Comparison of ENCODE assay signal across 17 mouse cellular contexts in genomic region chr15:17880168-17880567, GRCm38 (mm10).
"Had no signal": no experiment of that assay in that cellular context is flagged by ENCODE, and none has a peak within 500 bp of the region (broad histone marks: within the 10 kb centered on the region; RNA-seq: fewer than 3 reads in every experiment).

No protein-coding gene starts in this region.

- ATAC-seq: lung, postnatal 0 days; midbrain, embryonic 13.5 days; midbrain, embryonic 15.5 days had no signal

- H3K9me3 ChIP-seq: lung, embryonic 15.5 days; megakaryocyte, embryonic 14.5 days; midbrain, embryonic 13.5 days; midbrain, embryonic 15.5 days; neural tube, embryonic 12.5 days; stomach, embryonic 15.5 days had no signal

- H3K9ac ChIP-seq: lung, embryonic 15.5 days; midbrain, embryonic 13.5 days; midbrain, embryonic 15.5 days; neural tube, embryonic 12.5 days; stomach, embryonic 15.5 days had no signal

- H3K27ac ChIP-seq: lung, embryonic 15.5 days; macrophage; midbrain, embryonic 13.5 days; midbrain, embryonic 15.5 days; neural tube, embryonic 12.5 days; stomach, embryonic 15.5 days; stomach, postnatal 0 days had no signal

- H3K4me2 ChIP-seq: lung, embryonic 15.5 days; midbrain, embryonic 11.5 days; midbrain, embryonic 13.5 days; midbrain, embryonic 15.5 days; neural tube, embryonic 12.5 days; stomach, embryonic 15.5 days had no signal

- H3K27me3 ChIP-seq: lung, embryonic 15.5 days; megakaryocyte, embryonic 14.5 days; midbrain, embryonic 13.5 days; midbrain, embryonic 15.5 days; neural tube, embryonic 12.5 days; stomach, embryonic 15.5 days had no signal

- H3K36me3 ChIP-seq: lung, embryonic 15.5 days; midbrain, embryonic 13.5 days; midbrain, embryonic 15.5 days; neural tube, embryonic 12.5 days; stomach, embryonic 15.5 days had no signal

- DNase-seq: lung, adult 2 months; lung, postnatal 14 days; lung, postnatal 36 days; right cerebral cortex, postnatal 14 days; thymus, adult 2 months; thymus, postnatal 14 days; thymus, postnatal 36 days had no signal

- H3K4me3 ChIP-seq: lung, embryonic 15.5 days; megakaryocyte, embryonic 14.5 days; midbrain, embryonic 13.5 days; midbrain, embryonic 15.5 days; neural tube, embryonic 12.5 days; stomach, embryonic 15.5 days had no signal

- H3K4me1 ChIP-seq: lung, embryonic 15.5 days; megakaryocyte, embryonic 14.5 days; midbrain, embryonic 13.5 days; midbrain, embryonic 15.5 days; neural tube, embryonic 12.5 days; stomach, embryonic 15.5 days had no signal
